Mouse (Mus musculus) liver, embryonic 14.5 days (tissue): ENCODE measurements around the gene Mgll.

ENCODE experiments used
- CTCF ChIP-seq: IDR thresholded peaks from 2 replicates; pipeline ENCODE4 v1.5.1; 2016; ENCODE audit warnings: antibody characterized with exemption, low read depth, control low read depth
- EP300 ChIP-seq: IDR thresholded peaks from 2 replicates; pipeline ENCODE4 v1.6.1; 2016; ENCODE audit warnings: antibody characterized with exemption, low read depth

- TF ChIP-seq EP300 (no peak), CTCF (no peak)
These were observed 8.7 kb downstream of the Mgll start for GRCm38 (mm10) chr6:88732643-88733613.
